Mouse (Mus musculus): ENCODE measurements at regions not wholly inside any gene's neighbourhood (a gene's known extent, or its start where the extent isn't known, plus 50 kb on each side); places are given as distances from the start of the nearest gene placed in this dataset.

GRCm38 (mm10) chr3:40456070-40456469, 75.0 kb upstream of the Intu start:
- DNase-seq (ENCODE audit: low read depth, low spot score), result no peak

- no peak for DNase-seq (ENCODE audit: low read depth, low spot score)
Observed at GRCm38 (mm10) chr3:40458490-40458889, 72.6 kb upstream of the Intu start.

GRCm38 (mm10) chr3:40463446-40463845, 67.6 kb upstream of the Intu start:
- no peak for DNase-seq (ENCODE audit: low read depth, low spot score)

- DNase-seq (ENCODE audit: low read depth, low spot score), result no peak
Observed at GRCm38 (mm10) chr3:40470101-40470500, 61.0 kb upstream of the Intu start.

- no peak for DNase-seq (ENCODE audit: low read depth, low spot score)
Observed at GRCm38 (mm10) chr3:40472766-40473165, 58.3 kb upstream of the Intu start.

- no peak for DNase-seq (ENCODE audit: low read depth, low spot score)
Observed at GRCm38 (mm10) chr3:40480258-40480951, 50.7 kb upstream of the Intu start.
